Mouse (Mus musculus): ENCODE data around the gene Nfic.
A peak's percentile ranks its signal among the peaks of the same experiment; 100 is the strongest.

Nfic gene

DNA sequence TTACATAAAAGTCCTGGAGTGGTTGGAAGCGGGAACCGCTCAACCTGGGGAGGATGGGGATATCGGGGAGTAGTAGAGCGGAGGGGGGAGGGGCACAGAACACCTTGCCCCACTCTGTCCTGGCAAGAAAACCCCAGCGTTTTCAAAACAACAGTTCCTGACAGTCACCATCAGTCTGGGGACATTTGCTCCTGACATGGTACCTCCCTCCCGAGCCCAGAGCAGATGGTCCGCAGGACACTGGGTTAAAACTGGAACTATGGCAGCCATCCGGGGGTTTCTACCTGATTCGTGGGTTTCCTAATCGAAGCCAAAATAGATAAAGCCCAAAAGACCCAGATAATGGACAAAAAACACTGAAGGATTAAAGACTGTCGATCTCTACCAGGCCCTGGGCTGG is 5.5 kb upstream of the Nfic start:
- DNase-seq (ENCODE audit: low read depth, low spot score) = no peak

DNA sequence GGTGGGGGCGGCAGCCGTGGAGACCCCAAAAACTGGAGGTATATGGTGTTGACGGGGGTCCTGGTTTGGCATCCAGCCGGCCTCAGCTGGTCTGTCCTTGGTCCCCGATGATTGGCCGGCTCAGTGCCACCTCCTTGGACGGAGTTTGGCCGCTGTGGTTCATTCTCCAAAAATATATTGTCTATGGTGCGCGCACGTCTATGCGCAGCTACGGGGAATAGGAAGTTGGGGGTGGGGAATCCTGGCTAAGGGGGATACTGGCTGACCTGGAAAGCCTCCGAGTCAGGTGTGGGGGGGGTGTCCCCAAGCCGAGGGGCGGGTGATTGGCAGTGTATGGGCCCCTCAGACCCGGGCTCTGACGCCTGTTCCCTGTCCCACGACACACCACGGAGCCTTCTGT is 5.0 kb upstream of the Nfic start:
- DNase-seq (ENCODE audit: low read depth, low spot score) = no peak

DNA sequence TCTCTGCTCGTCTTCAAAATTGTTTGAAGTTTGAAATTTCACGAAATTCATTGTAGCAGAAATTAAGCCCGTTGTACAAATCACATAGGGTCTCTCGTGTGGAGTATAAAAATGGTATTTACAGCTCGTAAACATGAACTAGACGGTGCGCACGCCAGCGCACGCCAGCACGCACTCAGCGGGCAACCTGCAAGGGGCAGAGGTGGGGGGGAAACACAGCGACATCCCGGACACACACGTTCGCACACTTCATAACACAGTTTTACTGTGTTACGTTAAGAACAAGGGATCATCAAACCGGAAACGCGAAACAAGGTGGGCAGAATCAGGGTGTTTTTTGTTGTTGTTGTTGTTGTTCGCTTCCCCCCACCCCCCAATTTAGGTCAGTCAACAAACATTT is 4.0 kb upstream of the Nfic start:
- DNase-seq (ENCODE audit: low read depth, low spot score) = no peak

DNA sequence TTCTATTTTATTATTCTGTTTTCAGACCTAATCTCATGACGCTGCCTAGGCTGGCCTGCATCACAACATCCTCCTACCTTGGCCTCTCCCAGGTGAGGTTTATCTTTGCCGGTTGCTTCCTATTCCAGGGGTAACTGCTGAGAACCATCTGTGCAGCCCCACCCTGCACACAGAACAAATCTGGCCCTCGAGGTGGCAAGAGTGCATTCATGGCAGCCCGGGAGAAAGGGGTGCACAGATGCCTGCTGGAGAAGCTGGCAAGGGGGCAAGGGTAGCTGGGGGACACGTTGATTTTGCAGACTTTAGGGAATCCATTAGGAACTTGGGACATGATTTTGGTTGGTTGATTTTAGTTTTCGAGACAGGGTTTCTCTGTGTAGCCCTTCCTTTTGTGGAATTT is 2.8 kb upstream of the Nfic start:
- no peak for DNase-seq (ENCODE audit: low read depth, low spot score)

DNA sequence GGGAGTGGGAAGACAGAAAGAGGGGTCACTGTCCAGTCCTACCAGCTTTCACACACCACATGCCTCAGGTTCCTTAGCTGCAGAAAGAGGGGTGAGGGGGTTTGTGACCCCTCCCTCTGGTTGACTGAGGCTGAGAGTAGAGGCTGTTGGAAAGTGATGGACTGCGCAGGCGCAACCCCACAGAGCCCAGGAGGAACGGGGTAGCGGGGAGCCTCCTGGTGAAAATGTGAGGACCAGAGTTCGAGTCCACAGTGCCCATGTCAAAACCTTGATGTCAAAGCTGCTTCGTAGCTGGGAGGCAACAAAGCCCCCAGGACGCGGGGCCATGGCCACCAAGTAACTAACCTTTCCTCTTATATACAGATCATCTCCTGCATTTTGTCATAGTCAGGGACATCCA is 2.2 kb upstream of the Nfic start:
- no peak for DNase-seq (ENCODE audit: low read depth, low spot score)

DNA sequence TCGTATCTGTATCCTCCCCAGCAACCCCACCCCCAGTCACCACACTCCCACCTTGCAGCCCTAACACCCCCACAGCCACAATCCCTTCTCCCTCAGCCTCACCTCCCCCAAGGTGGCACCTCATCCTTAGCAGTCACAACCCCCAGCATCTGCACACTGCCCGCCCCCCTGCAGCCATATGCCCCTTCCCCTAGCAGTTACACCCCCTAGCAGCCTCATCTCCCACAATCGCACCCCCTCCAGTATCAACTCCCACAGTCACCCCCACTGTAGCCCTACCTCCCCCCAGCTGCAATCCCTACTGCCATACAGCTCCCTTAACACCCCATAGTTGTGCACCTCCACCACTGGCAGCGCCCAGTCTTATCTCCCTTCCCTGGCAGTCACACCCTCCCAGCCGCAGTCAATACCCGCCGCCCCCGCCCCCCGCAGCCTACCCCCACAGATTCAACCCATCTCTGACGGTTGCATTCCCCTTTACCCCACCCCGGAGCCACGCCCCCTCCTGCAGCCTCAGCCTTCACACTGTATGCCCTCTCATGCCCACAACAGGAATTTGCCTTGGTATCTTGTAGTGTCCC is 1.6 kb upstream of the Nfic start:
- no peak for DNase-seq (ENCODE audit: low read depth, low spot score)

DNA sequence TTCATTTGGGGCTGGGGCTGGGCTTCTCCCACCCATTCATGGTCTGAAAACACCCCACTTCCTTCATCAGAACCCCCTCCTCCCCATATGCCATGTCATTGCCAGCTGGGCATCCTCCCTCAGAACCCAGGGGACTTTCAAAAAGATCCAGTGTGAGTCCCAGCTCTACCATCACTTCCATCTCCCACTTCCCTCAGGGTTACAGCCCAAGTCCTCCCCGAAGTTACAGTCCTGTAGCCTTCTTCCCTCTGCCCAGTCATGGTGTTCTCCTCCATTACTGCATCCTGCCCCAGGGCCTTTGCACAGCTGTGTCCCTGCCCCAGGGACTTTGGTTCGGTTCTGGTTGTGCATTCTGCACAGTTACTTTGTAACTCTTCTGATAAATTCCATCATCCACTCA is 1.3 kb downstream of the Nfic start:
- no peak for DNase-seq (ENCODE audit: low read depth, low spot score)

DNA sequence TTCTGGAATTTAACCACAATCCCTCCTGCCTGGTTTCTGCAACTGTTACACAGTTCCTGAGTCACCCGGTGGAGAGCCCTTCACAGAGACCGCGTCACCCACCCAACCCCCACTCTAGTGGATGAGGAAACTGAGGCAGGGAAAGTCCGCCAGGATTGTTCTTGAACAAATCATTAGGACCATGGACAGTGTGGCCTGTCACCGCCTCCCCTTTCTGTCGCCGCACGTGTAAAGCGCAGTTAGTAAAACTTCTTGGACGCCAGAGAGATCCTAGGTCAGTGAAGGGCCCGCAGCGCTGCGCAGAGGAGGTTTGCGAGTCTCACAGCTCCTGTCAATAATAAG is 2.5 kb downstream of the Nfic start:
- DNase-seq (ENCODE audit: low read depth, low spot score) = no peak

DNA sequence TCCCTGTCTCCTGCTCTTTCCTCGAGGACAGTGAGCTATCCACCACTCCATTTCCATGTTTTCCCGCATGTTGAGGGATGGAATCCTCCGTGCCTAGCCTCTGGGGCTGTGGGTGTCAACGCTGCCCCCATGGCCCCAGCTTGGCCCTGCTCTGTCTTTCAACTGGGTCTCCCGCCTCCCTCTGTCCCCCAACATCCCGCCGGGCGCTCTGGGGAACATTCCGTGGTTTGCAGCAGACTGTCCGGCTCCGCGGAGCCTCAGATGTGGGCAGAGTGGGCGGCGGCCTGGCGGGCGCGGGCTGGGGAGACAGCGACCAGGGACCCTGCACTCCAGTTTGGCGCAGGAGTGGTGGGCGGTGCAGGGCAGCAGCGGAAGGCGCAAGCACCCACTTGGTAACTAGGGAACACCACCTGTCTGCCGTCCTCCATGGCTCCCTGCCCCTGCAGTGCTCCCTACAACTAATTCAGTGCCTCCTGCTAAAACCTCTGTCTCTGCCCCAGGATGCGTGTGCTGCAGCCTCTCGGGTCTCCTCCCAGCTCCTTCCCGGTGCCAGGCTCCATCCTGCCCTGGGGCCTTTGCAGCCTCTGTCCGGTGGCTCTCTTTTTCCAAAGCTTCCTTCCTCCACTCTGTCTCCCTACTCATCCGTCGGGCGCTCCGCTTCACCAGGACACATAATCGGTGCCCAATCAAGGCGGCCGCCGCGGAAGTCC is 3.0 kb downstream of the Nfic start:
- peak; percentile 43 for DNase-seq (ENCODE audit: low read depth, low spot score)

DNA sequence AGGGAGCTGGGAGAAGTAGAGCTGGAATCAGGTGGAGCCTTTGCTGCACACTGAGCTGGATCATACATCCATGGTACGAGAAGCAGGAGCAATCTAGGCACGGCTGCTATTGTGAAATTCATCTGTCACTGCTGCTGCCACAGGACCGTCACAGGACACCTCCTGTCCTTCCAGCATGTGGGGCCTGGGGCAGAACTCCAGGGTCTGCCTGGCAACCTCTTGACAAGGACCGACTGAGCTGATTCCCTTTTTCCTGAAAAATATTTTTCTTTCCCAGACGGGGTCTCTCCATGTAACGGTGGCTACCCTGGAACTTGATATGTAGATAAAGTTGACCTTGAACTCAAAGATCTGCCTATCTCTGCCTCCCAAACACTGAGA is 4.1 kb downstream of the Nfic start:
- no peak for DNase-seq (ENCODE audit: low read depth, low spot score)

DNA sequence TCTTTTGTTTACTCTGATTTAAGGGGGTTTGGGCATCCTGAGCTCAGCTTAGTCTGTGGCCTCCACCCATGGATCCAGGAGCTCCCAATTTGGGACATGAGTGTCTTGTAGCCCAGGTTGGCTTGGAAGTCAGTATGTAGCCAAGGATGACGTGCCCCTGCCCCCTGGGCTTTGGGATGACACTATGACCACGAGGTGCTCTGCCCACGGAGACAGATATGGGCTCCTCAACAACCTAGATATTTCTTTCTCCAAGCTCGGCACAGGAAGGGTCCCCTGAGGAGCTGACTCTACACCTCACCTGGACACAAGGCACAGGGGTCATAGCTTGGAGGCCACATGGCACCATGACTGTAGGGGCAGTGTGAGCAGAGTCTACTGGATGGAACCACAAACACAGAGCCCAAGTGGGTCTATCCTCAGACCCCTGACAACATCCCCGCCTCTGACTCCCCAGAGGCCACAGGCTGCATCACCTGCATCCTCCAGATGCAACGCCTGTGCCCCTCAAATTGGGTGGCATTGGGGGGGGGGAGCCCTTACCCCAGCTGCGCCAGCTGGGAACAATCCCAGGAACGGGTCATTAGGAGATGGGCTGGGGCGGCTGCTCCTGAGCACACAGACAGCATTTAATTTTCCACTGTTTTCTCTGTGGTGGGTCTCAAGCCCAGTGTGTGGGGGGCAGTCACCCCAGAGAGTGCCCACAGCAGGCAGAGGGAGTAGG is 4.6 kb downstream of the Nfic start:
- no peak for DNase-seq (ENCODE audit: low read depth, low spot score)

DNA sequence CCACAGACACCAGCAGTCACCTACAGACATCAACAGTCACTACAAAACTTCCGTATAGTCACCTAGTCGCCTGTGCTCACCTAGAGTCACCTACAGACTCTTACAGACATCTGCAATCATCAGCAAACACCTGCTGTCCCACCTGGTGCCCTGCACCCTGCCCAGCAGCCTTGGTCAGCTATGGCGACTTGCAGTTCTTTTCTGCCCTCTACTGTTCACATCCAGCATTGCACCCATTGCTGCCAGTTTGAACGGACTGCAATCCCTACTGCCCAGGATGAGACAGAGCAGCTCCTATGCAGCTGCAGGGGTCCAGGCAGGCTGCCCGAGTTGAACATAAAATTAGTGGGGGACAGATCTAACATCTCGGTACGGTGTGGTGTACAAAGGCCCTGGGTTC is 5.3 kb downstream of the Nfic start:
- DNase-seq (ENCODE audit: low read depth, low spot score) = peak; percentile 89

DNA sequence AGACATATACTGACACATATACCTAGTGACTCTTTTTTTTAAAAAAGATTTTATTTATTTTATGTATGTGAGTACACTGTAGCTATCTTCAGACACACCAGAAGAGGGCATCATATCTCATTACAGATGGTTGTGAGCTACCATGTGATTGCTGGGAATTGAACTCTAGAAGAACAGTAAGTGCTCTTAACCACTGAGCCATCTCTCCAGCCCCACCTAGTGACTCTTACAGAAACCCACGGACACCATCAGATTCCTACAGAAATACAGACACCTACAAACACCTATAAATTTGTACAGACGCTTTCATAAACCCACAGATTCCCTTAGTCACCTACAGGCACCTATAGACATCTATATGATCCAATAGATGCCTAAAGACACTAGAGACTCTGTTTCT is 9.9 kb downstream of the Nfic start:
- peak; percentile 32 for DNase-seq (ENCODE audit: low read depth, low spot score)

DNA sequence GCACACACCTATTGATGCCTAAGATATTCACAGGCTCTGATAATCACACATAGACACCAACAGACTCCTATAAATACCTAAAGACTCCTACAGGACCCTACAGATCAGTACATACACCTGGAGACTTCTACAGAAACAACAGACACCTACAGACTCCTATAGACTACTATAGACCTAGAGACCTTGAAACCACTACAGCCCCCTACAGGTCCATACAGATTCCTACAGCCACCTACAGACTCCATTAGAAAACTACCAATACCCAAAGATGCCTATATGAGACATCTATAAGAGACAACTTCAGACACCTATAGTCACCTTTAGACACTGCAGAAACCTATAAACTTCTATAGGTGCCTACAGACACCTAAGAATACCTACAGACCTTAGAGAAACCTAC is 14.4 kb downstream of the Nfic start:
- DNase-seq (ENCODE audit: low read depth, low spot score) = peak; percentile 40

DNA sequence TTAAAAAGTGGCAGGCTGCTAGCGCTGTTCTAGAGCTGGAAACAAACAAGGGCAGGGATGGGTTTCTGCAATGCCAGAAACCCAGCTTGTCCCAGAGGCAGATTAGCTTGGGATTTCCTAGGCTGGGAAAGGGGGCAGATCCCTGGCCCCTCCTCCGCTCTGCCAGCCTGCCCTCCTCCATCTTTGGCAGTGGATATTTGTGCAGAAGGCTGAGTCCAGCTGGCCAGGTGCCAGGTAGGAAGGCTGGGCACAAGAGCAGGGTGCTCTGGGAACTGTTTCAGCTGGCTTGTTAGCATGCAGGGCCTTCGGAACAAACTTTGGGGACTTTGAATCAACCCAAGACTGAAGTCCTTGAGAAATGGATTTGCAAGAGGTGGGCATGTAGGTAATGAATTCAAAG is 20.0 kb downstream of the Nfic start:
- no peak for DNase-seq (ENCODE audit: low read depth, low spot score)

DNA sequence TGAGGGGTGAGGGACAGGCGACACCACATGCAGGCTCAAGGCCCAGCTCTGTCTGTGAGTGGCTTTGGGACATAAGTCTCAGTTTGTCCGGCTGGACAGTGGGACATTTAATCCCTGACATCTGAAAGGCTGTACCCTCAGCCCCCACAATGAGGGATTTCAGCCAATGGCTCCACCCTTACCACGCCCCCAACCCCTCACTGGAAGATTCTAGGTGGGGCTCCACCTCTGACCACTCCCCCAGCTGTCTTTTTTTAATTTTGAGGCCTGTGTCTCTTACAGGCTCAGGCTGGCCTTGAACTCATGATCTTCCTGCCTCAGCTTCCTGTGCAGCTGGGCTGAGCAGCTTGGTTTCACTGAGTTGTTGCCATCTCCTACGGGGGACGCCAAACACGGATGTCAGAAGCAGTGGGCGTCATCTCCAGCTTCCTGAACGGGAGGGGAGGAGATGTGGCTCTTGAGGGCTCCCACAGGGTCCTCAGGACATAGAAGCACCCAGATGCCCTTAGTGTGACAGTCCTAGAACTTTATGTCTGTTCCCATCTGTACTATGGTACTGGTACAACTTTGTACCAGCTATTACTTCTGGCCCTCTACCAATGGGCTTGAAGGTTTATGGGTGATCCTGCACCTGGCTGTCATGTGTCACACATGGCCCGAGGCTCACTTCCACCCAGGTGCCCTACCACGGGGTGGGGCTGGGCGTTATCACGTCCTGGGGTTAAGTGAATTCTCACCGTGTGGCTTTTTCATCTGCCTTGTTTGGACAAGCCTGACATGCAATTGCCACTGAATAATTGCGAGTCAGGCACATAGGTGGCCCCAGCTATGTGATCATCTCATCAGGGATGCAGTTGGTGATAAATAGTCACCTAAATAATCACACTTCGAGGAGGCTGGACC is 20.8 kb downstream of the Nfic start:
- DNase-seq (ENCODE audit: low read depth, low spot score) = no peak

DNA sequence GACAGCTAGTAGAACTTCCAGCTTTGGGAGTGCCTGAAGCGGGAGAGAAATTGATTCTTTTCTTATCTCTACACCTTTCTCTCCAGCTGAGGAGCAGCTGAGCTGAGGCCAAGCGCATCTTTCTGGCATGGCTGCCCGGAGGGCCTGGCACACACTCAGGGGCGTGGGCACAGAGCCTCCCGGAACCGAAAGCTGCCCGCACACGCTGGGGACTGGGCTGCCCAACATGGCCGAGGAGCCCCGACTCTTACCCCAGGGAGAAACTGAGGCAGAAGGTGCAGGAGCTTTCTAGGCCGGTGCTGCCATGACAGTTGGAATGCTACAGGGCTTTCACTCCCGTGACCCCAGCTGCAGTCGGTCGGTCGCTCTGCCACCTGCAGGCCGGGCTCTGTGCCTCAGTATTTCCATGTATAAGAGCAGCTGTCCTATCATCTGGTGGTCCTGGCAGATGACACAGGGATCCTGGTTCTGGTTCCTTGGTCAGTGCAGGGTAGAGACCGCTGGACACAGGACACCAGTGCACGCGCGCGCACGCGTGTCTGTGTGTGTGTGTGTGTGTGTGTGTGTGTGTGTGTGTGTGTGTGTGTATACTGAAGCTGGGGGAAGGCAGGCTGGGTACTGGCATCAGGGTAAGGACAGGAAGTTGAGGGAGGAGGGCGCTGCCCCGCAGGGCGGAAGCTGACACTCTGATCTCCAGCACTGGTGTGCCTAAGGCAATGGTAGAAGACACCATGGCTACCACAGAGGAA is 21.7 kb downstream of the Nfic start:
- DNase-seq (ENCODE audit: low read depth, low spot score) = no peak

DNA sequence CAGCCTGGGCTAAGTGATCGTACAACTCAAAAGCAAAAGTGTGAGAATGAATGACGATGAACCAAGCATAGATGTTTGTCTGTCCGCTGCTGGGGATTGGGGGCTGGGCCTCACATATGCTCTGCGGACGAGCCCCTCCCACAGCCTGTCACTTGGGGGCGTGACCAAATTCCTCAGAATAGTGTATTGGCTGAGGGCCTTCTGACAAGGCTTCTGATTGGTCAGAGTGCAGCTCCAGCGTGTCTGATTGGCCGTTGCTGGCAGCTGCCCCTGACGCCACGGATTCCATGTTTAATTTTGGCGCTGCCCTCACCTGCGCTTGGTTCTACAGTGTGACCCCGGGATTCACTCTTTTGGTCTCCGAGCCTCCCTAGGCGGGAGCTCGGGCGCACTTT is 22.6 kb downstream of the Nfic start:
- DNase-seq (ENCODE audit: low read depth, low spot score) = peak; percentile 83

DNA sequence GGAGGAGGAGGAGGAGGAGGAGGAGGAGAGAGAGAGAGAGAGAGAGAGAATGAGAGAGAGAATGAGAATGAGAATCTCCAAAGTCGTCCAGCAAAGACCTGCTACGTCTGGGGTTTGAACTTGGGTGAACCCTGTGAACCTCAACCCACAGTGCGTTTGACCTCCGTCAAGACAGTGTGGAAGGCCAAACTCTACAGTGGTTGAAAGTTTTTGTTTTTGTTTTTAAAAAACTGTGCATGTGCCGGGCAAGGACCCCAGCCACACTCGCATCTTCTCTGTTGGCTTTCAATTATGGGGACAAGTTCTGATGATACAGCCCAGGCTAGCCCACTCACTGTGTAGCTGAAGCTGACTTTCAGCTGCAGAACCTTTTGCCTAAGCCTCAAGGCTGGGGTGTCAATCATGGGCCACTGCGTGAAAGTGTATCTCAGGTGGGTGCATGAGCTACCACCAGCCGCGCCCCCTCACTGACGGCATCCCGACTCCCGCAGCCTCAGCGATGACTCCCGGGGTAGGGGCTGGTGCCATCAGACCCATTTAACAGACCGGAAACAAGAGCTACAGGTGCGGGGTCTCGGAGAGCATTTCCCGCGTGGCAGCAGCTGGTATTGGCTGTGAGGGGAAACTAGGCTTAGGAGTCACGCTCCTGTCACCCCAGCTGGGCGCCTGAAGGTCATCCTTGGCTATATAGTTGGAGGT is 23.1 kb downstream of the Nfic start:
- DNase-seq (ENCODE audit: low read depth, low spot score) = no peak

DNA sequence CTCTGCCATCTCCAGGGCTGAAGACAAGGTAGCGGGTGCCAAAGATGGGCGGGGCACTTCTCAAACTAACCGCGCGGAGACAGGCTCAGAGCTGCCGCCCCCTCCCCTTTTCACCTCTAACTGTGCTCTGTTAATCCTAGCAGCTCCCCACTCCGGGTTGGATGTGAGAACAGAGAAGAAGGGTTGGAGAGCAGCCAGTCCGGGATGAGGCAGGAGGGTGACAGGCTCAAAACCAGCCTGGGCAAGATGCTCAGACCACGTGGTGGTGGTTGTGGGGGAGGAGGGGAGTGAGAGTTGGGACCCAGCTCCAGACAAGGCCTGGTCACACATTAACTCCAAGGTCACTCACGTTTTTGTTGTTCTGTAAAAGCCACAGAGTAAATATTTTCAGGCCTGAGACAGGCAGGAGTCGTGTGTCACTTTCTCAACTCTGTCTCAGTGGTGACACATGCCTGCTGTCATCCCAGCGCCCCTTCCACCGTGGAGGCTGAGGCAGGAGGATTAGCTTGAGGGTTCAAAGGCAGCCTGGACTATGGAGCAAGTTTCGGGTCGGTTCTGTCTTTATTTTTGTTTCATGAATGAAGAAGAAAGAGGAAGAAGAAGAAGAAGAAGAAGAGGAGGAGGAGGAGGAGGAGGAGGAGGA is 23.8 kb downstream of the Nfic start:
- DNase-seq (ENCODE audit: low read depth, low spot score) = peak; percentile 63

Data from 3T3-L1 (cell line).